Mouse (Mus musculus): ENCODE measurements around the gene Klhl40. TPM values are rescaled to one million over a fixed set of nuclear protein-coding genes. Genes with fewer than 3 reads are reported as not detected.

Gene Klhl40
- polyA plus RNA-seq, 1 experiment from 2014 or later = 3.6 TPM

DNA sequence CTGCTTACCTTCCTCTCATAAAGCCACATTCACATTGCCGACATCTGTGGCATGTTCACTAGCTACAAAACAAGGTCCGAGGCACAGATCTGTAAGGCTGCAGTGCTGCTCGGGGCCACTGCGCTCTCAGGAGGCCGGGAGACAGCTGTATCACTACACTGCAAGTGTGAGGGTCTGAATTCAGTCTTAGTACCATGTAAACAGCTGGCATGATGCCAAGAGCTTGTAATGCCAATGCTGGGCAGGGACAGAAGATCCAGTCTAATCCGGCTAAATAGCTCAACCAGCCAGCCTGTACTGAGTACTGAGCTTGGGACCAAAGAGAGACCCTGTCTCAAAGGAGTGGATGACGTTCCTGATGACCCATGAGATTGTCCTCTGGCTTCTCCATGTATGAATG lies 46.6 kb downstream of the Klhl40 start:
- Histone ChIP-seq H3K9me3 (ENCODE audit: control insufficient read depth, low read length) (no peaks in the 10 kb centered on the region), H3K4me1 (ENCODE audit: control insufficient read depth, insufficient read depth, low read length) (peaks cover 2% of the 10 kb centered on the region; the same call in 1 of the 2 replicates), H3K27ac (ENCODE audit: low read depth, low read length) (no peak overlapping the region), H3K36me3 (ENCODE audit: control insufficient read depth, insufficient read depth, low read length) (no peaks in the 10 kb centered on the region), H3K27me3 (ENCODE audit: control insufficient read depth, insufficient read depth, low read length) (no peaks in the 10 kb centered on the region), H3K9ac (ENCODE audit: low read length) (no peak overlapping the region), H3K4me3 (ENCODE audit: low read depth, low read length) (no peak overlapping the region), H3K4me2 (ENCODE audit: low read depth) (no peak overlapping the region)
- ATAC-seq (ENCODE audit: insufficient read depth, low FRiP score, low TSS enrichment) (no peak), DNase-seq (ENCODE audit: low spot score) (no peak)
- 85% methylated on average over 7 of the region's 7 CpGs for WGBS

DNA sequence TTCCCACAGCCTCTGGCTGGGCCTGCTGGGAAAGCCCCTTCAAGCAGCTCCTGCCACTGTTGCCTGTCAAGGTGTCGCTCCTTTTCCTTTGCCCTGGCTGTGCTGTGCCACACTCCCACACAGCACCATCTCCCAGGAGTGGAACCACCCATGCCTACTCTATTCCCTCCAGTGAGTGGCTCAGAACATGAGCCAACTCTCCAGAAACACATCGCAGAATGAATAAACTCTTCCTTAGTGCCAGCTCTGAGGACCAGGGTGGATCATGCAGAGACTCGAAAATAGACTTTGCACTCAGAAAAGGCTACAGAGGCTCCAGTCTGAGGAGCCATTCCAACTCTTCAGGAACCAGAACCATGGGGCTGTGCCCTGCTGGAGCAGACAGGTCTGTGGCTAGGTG lies 48.9 kb downstream of the Klhl40 start:
- Histone ChIP-seq H3K9ac (ENCODE audit: low read length) (no peak overlapping the region), H3K4me1 (ENCODE audit: control insufficient read depth, insufficient read depth, low read length) (peaks cover 2% of the 10 kb centered on the region; the same call in 1 of the 2 replicates), H3K9me3 (ENCODE audit: control insufficient read depth, low read length) (no peaks in the 10 kb centered on the region), H3K27me3 (ENCODE audit: control insufficient read depth, insufficient read depth, low read length) (no peaks in the 10 kb centered on the region), H3K27ac (ENCODE audit: low read depth, low read length) (no peak overlapping the region), H3K4me2 (ENCODE audit: low read depth) (no peak overlapping the region), H3K36me3 (ENCODE audit: control insufficient read depth, insufficient read depth, low read length) (no peaks in the 10 kb centered on the region), H3K4me3 (ENCODE audit: low read depth, low read length) (no peak overlapping the region)
- DNase-seq (ENCODE audit: low spot score) (no peak), ATAC-seq (ENCODE audit: insufficient read depth, low FRiP score, low TSS enrichment) (no peak)
- 92% methylated on average over 3 of the region's 3 CpGs for WGBS

DNA sequence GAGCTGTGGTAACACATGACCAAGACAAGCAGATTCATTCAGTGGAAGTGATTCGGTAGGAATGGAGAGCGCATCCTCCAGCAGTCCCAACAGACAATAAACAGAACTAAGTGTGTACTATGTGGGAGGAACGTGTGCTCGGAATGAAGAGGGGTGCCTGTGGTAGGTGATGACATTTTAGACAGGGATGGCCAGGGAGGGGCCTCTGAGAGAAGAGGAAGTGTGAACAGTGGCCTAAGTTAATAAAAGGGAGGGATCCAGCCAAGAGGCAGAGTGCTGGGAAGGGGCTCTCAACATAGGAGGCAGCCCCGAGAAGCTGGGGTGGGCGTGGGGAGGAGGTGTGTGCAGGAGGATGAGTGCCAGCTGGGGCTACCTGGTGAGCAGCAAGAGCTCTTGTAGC lies 50.9 kb downstream of the Klhl40 start:
- ATAC-seq (ENCODE audit: insufficient read depth, low FRiP score, low TSS enrichment) (no peak), DNase-seq (ENCODE audit: low spot score) (no peak)
- no peak overlapping the region for H3K4me3 ChIP-seq (ENCODE audit: low read depth, low read length)
- 85% methylated on average over 6 of the region's 6 CpGs for WGBS
- no peaks in the 10 kb centered on the region for H3K4me1 ChIP-seq (ENCODE audit: control insufficient read depth, insufficient read depth, low read length)
- H3K9me3 ChIP-seq (ENCODE audit: control insufficient read depth, low read length) = no peaks in the 10 kb centered on the region
- H3K27me3 ChIP-seq (ENCODE audit: control insufficient read depth, insufficient read depth, low read length) = no peaks in the 10 kb centered on the region
- H3K4me2 ChIP-seq (ENCODE audit: low read depth) = no peak overlapping the region
- no peak overlapping the region for H3K27ac ChIP-seq (ENCODE audit: low read depth, low read length)
- H3K36me3 ChIP-seq (ENCODE audit: control insufficient read depth, insufficient read depth, low read length) = no peaks in the 10 kb centered on the region
- H3K9ac ChIP-seq (ENCODE audit: low read length) = no peak overlapping the region

DNA sequence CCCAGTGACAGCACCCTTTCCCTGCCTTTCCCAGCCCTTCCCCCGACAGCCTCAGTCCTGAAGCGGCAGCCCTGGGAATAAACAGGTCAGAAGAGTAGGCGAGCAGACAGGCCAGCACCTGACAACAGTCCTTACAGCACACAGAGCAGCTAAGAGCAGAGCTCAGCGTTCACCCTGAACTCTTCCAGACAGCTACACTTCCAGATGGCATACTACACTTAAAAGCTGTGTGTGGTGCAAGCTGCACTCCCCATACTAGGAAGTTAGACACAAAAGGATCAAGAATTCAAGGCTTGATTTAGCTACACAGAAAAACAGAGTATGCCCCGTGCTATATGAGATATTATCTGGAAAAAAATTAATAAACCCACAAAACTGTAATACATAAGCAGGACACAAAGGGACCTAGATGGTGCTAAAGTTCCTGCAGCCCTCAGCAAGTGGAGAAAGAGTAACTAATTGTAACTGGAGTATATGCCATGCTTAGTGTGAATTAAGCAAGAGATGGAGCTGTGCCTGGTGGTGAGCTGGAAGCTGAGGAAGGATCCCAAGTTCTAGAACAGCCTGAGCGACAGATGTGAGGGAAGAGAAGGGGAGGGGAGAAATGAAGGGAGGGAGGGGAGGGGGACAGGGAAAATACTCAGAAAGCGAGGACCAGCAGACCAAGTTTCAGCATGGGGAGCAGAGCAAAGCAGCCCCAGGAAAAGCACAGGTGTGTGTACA lies 52.0 kb downstream of the Klhl40 start:
- no peak for ATAC-seq (ENCODE audit: insufficient read depth, low FRiP score, low TSS enrichment)
- Histone ChIP-seq H3K4me2 (ENCODE audit: low read depth) (no peak overlapping the region), H3K9me3 (ENCODE audit: control insufficient read depth, low read length) (no peaks in the 10 kb centered on the region), H3K27me3 (ENCODE audit: control insufficient read depth, insufficient read depth, low read length) (no peaks in the 10 kb centered on the region), H3K4me1 (ENCODE audit: control insufficient read depth, insufficient read depth, low read length) (no peaks in the 10 kb centered on the region), H3K4me3 (ENCODE audit: low read depth, low read length) (no peak overlapping the region), H3K36me3 (ENCODE audit: control insufficient read depth, insufficient read depth, low read length) (no peaks in the 10 kb centered on the region), H3K27ac (ENCODE audit: low read depth, low read length) (no peak overlapping the region), H3K9ac (ENCODE audit: low read length) (no peak overlapping the region)
- 78% methylated on average over 7 of the region's 7 CpGs for WGBS
- no peak for DNase-seq (ENCODE audit: low spot score)

DNA sequence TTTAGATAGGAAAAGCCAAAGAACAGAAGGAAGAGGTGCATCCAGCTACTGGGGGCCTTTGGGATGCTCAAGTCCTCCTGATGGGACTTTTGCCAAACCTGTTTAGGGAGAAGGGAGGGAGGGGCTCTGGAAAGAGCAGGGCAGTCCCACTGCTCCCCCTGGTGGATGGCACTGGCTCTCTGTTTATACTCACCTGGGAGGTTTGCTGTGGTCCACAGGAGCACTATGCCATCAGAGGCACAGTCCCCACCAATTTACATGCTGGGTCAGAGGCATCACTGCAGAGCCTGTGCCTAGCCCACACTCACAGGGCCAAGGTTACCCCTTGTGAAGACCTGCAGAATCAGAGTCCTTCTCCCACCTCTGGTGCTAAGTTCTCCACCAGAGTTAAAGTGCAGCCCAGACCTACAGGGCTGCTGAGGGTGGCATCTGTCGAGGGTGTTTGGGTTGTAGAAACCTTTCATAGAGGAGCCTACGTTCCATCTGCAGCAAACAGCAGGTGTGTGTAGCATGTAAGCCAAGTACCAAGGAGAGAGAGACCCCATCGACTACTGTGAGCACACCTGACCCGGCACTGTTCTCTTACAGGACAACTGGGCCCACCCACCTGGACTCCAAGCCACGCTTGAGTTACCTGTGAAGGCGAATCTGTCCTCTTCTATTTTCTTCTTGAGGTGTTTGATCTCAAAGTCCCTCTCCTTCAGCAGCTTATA lies 53.0 kb downstream of the Klhl40 start:
- Histone ChIP-seq H3K4me2 (ENCODE audit: low read depth) (no peak overlapping the region), H3K36me3 (ENCODE audit: control insufficient read depth, insufficient read depth, low read length) (no peaks in the 10 kb centered on the region), H3K9me3 (ENCODE audit: control insufficient read depth, low read length) (no peaks in the 10 kb centered on the region), H3K27me3 (ENCODE audit: control insufficient read depth, insufficient read depth, low read length) (no peaks in the 10 kb centered on the region), H3K4me3 (ENCODE audit: low read depth, low read length) (no peak overlapping the region), H3K4me1 (ENCODE audit: control insufficient read depth, insufficient read depth, low read length) (no peaks in the 10 kb centered on the region), H3K9ac (ENCODE audit: low read length) (no peak overlapping the region), H3K27ac (ENCODE audit: low read depth, low read length) (no peak overlapping the region)
- DNase-seq (ENCODE audit: low spot score) (peak; percentile 40), ATAC-seq (ENCODE audit: insufficient read depth, low FRiP score, low TSS enrichment) (no peak)
- 77% methylated on average over 6 of the region's 6 CpGs for WGBS

DNA sequence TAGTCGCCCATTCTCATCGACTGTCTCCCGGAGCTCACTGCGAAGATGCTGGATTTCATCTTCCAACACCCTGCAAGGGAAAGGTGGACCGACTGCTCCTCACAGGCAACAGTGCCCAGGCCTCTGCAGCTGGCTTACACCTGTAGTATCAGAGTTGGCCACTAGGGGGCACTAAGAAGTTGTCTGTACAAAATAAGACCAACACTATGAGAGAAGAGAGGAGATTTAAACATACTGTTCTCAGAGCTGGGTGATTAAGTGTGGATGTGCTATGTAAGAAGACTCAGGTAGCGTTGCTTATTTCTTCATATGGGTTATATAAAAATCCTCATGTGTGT lies 53.5 kb downstream of the Klhl40 start:
- DNase-seq (ENCODE audit: low spot score) = peak; percentile 80
- WGBS = 35% methylated on average over 6 of the region's 6 CpGs
- Histone ChIP-seq H3K36me3 (ENCODE audit: control insufficient read depth, insufficient read depth, low read length) (no peaks in the 10 kb centered on the region), H3K9me3 (ENCODE audit: control insufficient read depth, low read length) (no peaks in the 10 kb centered on the region), H3K4me1 (ENCODE audit: control insufficient read depth, insufficient read depth, low read length) (no peaks in the 10 kb centered on the region), H3K27me3 (ENCODE audit: control insufficient read depth, insufficient read depth, low read length) (no peaks in the 10 kb centered on the region), H3K4me3 (ENCODE audit: low read depth, low read length) (no peak overlapping the region), H3K27ac (ENCODE audit: low read depth, low read length) (no peak overlapping the region), H3K4me2 (ENCODE audit: low read depth) (no peak overlapping the region), H3K9ac (ENCODE audit: low read length) (no peak overlapping the region)
- ATAC-seq (ENCODE audit: insufficient read depth, low FRiP score, low TSS enrichment) = no peak; the same call in 1 of the 2 replicates

Other genes starting within 250 kb of the Klhl40 start
- gene Lyzl4, start 135.5 kb upstream of the Klhl40 start, polyA plus RNA-seq (2014; fragmentation: Nextera tagmentation; extraction: Ambion mirVana) = not detected in 2 replicates
- gene Vipr1, start 134.9 kb upstream of the Klhl40 start, polyA plus RNA-seq (2014; fragmentation: Nextera tagmentation; extraction: Ambion mirVana) = 0.45 and 0.57 TPM in 2 replicates
- 14.2 and 17.4 TPM in 2 replicates for gene Sec22c, start 72.1 kb upstream of the Klhl40 start, polyA plus RNA-seq (2014; fragmentation: Nextera tagmentation; extraction: Ambion mirVana)
- 134 and 135 TPM in 2 replicates for gene Ss18l2, start 67.3 kb upstream of the Klhl40 start, polyA plus RNA-seq (2014; fragmentation: Nextera tagmentation; extraction: Ambion mirVana)
- 56.9 and 61.7 TPM in 2 replicates for gene Nktr, start 58.4 kb upstream of the Klhl40 start, polyA plus RNA-seq (2014; fragmentation: Nextera tagmentation; extraction: Ambion mirVana)
- gene Zfp651, start 18.3 kb upstream of the Klhl40 start, polyA plus RNA-seq (2014; fragmentation: Nextera tagmentation; extraction: Ambion mirVana) = 6.7 and 7.0 TPM in 2 replicates
- 0.13 TPM in 1 of 2 replicates, not detected in the other for gene Hhatl, start 14.9 kb downstream of the Klhl40 start, polyA plus RNA-seq (2014; fragmentation: Nextera tagmentation; extraction: Ambion mirVana)
- gene Ccdc13, start 61.9 kb downstream of the Klhl40 start, polyA plus RNA-seq (2014; fragmentation: Nextera tagmentation; extraction: Ambion mirVana) = 2.4 and 3.6 TPM in 2 replicates
- 151 and 156 TPM in 2 replicates for gene Higd1a, start 80.8 kb downstream of the Klhl40 start, polyA plus RNA-seq (2014; fragmentation: Nextera tagmentation; extraction: Ambion mirVana)
- 0.58 and 1.1 TPM in 2 replicates for gene Ackr2, start 120.7 kb downstream of the Klhl40 start, polyA plus RNA-seq (2014; fragmentation: Nextera tagmentation; extraction: Ambion mirVana)
- not detected in 2 replicates for gene Cyp8b1, start 138.7 kb downstream of the Klhl40 start, polyA plus RNA-seq (2014; fragmentation: Nextera tagmentation; extraction: Ambion mirVana)
- 0.66 and 0.81 TPM in 2 replicates for gene Fam198a, start 173.4 kb downstream of the Klhl40 start, polyA plus RNA-seq (2014; fragmentation: Nextera tagmentation; extraction: Ambion mirVana)
- 12.2 and 13.3 TPM in 2 replicates for gene Pomgnt2, start 219.5 kb downstream of the Klhl40 start, polyA plus RNA-seq (2014; fragmentation: Nextera tagmentation; extraction: Ambion mirVana)

Measured in neural tube, embryonic 11.5 days (tissue).